Mouse (Mus musculus) v-Abl transformed pro-B cells (cell line): ENCODE measurements around the gene Dpp7.

Experiments used
- in situ Hi-C, 2 experiments: fragments of 400-800 bp; cut with MboI; formaldehyde crosslinking; loops; one replicate each; pipeline ENCODE4 v1.15.1; 2025; ENCODE audit not compliant: unreplicated experiment in 2 of 2

The Dpp7 gene

DNA sequence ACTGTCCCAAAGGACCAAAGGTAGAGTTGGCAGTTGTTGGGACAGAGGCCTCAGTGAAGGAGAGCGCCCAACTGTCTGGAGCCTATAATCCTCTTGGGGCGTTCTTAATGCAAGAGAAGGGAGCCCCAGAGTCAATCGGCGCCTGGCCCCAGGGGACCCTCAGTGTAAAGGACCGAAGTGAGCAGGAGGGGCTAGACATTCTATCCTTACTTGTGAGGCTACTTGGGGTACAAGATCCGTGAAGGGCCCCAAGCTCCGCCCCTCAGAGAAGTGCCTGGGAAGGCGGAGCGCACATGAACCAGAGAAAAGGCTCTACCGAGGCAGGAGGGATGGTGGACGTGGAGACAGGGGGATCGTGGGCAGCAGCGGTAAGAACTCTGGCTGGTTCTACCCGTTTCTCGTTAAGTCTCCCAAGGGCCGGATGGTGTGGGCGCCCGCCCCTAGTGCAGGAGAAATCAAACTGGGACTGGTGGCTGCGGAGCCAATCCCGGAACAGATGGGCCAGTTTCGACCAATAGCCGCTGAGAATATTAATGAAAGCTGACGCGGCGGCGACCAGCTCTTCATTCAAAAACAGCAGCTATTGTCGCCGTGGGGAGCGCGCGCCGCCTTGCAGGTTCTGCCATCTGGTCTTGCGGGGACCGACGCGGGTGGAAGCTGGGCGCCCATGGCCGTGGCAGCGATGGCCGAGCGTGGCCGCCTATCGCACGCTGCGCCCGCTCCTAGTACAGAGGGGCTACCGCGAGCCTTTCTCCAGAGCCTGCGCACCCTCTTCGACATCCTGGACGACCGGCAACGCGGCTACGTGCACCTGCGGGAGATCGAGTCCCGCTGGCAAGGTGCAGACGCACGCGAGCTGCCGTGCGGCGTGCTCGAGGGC lies 15.8 kb upstream of the Dpp7 start, which contains the start of gene Sapcd2:
TSS of gene Sapcd2 (plus strand) at position 558 of the 880 bp plus-strand sequence.
- in situ Hi-C loops, result no loop called here

DNA sequence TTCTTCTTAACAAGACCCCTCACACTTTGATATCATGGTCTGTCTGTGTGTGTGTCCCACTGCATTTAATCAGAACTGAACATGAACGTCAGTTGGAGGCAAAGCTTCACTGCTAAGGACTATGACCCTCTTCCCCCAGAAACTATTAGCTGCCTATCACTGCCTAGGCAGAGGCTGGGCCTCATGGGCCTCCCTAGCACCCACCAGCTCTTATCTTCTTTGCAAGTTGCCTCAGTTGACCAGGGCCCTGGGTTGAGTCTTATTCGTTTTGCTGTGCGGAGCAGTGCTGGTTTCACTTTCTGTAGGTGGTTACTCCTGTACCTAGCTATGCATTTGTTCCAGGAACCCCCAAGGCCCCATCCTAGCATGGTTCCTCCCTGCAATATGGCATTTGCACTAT lies 13.8 kb upstream of the Dpp7 start:
- in situ Hi-C loops, result loop anchor here in 1 of 2 experiments (5.0 kb wide), 1 partner anchor 38 kb away; the partner anchor contains the start of gene Man1b1

DNA sequence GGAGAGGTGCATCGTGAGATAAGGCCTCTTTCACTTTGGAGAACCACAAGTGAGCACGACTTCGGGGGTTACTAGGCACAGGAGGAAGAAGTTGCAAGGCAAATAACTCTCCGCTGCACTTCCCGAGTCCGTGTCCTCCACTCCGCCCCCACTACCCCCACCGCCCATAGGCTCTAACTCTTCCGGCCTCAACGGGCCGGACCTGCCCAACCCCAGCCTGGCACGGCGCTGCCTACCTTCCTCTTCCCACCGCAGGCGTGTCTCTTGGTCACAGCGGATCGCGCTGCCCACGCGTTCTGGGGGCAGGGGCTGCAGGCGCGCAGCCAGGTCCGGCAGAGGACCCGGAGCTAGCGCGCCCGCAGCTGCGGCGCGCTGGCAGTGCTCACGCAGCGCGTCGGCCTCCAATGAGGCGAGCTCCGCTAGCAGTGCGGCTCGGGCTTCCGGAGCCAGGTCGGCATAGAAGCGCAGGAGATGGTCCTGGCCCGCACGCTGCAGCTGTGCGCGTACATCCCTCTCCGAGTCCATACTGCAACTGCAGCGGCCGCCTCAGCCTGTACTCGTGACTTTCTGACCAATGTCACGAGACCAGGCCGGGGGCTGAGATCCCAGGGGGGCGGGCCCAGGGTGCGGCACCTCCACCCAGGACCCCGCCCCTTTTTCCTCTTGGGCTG lies 9.1 kb upstream of the Dpp7 start, which contains the start of gene Uap1l1:
TSS of gene Uap1l1 (minus strand) at position 592 of the 671 bp plus-strand sequence.
- in situ Hi-C loops, result loop anchor here in 1 of 2 experiments (5.0 kb wide), 1 partner anchor 33 kb away; the partner anchor contains the start of gene Man1b1

DNA sequence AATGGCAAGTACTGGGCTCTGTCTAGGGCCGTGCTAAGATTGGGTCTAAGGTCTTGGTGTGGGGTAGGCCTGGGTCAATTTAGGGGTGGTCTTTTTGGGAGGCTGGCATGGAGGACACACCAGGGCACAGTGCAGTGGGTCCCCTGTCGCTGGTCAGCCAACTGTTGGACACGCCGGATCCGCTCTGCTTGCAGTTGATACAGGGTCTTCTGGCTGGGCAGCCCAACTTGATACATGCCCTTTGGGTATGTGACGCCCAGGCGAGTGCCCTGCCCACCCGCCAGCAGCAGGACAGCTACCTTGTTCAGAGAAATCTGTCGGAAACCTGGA lies 8.6 kb upstream of the Dpp7 start:
- in situ Hi-C loops, result loop anchor here in 1 of 2 experiments (5.0 kb wide), 1 partner anchor 32 kb away; the partner anchor contains the start of gene Man1b1

- in situ Hi-C loops, result no loop called here
Measured at GRCm38 (mm10) chr2:25364313-25364712, 8.2 kb upstream of the Dpp7 start.

GRCm38 (mm10) chr2:25363478-25364178 lies 7.5 kb upstream of the Dpp7 start:
- in situ Hi-C loops, result no loop called here

DNA sequence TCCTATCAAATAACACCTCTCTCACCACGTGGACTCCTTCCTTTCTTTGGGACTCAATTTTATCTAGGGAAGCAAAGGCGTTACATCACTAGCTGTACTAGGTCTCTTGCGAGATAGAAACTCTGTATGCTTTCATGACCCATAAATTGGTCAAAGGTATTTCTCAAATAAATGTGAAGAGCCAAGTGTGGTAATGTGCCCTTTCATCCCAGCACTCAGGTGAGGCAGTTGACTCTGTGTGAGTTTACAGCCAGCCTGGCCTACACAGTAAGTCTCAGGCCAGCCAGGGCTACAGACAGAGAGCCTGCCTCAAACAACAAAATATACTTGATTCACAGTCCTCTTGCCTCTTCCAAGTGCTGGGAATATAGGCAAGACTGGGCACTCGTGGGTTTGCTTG lies 3.7 kb upstream of the Dpp7 start:
- in situ Hi-C loops, result no loop called here

DNA sequence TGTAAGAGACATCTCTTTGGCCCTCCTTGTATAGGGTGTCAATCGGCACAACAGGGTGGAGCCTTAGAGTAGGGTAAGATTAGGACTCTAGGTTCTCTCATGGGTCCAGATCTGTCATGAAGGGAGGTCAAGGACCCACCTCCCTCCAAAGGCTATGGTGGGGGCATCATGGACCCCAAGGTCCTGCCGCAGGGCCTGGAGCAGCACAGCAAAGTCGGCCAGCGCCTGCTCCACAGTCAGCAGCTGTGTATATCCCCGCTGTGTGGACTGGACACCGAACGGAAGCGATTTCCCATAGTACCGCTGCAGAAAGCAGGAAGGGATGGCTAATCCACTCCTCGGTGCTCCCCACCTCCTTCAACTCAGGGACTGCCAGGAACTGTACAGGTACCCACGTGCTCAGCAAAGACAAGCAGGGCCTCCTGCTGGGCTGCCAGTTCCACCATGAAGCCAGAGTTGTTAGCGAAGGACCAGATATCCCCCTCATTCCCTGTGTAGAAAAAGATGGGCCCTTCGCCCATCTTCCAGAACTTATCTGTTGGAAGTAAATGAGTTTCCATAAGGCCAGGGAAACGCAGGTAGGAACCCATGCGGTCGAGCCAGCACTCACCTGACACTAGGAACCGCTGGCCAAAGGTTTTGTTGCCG lies 616 bp downstream of the Dpp7 start:
- in situ Hi-C loops, result no loop called here

DNA sequence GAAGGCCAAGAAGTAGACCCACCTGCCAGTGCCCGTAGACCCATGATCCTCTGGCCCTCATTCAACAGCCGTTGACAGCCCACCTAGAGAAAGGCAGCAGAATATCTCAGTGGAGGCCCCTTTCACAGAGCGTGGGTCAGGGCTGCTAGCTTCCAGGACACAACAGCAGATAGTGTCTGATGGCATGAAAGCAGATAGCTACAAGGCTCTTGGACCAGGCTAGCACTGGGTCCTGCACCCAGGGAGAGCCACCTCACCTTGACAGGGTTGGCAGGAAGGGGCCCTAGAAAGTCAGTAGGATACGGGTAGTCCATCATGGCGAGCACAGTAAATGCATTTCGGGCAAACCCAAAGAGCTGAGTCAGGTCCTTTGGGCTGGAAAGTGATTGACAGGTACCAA lies 1.9 kb downstream of the Dpp7 start:
- in situ Hi-C loops, result no loop called here

DNA sequence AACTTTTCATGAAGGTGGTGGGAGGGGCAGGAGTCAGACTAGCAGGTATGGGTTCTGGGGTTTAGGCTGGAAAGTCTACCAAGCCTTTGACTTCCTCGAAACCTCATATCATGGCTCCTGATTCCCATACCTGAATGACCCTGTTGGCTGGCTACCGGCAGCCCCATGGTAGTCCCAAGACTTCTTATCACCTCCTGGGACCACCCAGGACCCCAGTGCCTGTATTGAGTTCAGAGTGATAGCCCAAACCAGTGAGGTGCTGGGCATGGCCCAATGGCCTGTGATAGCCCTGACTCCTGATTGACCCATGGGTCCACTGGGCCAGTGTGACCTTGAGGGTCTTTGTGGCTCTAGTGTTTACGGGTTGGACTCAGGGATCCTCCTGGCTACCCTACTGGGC lies 5.5 kb downstream of the Dpp7 start:
- in situ Hi-C loops, result no loop called here

GRCm38 (mm10) chr2:25349499-25349898 lies 6.7 kb downstream of the Dpp7 start:
- in situ Hi-C loops, result no loop called here

GRCm38 (mm10) chr2:25348162-25348561 lies 8.0 kb downstream of the Dpp7 start:
- in situ Hi-C loops, result no loop called here

DNA sequence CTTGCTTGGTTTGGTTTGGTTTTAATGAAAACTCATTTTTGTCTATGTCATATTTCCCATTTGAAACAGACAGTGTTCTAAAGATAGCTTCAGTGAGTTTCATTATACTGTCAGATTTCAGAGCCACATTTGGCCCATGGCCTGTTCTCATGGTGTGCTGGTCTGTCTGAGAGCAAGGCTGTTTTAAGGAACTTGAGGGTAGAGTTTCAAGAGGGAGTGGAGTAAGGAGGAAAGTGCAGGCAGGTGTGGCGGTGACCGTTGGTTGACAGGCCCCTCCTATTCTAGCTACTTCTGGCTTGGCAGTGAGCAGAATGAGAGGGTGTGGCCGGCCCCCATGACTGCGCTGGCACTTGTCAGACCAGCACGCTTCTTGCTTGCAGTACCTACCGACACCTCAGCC lies 17.9 kb downstream of the Dpp7 start:
- in situ Hi-C loops, result loop anchor here in 1 of 2 experiments (10.0 kb wide), 1 partner anchor 66 kb away; no protein-coding TSS in a partner anchor

- in situ Hi-C loops, result loop anchor here (5.0 to 10.0 kb wide), 3 partner anchors 34 to 71 kb away; partner anchors contain the start of gene Uap1l1 (in 1 of the 2)
Measured at GRCm38 (mm10) chr2:25333569-25333968, 22.6 kb downstream of the Dpp7 start.

DNA sequence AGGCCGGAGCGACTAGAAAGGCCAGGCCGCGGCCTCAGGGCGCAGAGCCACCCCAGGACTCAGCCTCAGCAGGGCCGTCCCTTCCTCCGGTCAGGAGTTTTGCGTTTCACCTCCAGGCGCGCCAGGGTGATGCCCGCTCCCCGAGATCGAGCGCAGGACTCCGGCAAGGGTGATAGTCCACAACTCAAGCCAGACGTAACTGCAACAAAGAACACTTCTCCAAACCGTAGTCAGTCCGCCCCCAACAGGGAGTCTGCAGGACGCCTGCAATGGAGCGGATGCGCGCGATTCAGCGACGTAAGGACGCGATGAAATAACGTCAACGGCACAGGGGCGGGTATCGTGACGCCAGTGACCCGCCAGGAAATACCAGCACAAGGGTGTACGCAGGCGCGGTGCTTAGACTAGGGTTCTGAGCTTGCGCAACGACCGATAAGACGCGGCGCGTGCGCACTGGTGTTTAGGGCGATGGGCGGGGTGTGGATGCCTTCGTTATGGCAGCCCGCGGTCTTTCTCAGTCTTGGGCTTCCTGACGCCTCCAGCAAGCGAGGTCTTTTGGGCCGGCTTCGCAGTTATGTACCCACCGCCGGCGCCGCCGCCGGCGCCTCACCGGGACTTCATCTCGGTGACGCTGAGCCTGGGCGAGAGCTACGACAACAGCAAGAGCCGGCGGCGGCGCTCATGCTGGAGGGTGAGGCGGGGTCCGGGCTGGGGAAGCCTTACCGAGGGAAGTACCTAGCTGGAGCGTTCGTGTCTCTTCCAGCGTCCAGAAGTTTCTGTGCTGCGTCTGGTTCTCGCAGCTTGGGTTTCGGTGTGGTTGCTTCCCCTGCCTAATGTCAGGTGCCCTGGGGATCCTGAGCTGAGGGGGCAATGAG lies 23.6 kb downstream of the Dpp7 start, which contains the start of gene Man1b1:
TSS of gene Man1b1 (plus strand) at position 53 of the 875 bp plus-strand sequence.
- in situ Hi-C loops, result loop anchor here (5.0 to 10.0 kb wide), 3 partner anchors 35 to 72 kb away; partner anchors contain the start of gene Uap1l1 (in 1 of the 2)

DNA sequence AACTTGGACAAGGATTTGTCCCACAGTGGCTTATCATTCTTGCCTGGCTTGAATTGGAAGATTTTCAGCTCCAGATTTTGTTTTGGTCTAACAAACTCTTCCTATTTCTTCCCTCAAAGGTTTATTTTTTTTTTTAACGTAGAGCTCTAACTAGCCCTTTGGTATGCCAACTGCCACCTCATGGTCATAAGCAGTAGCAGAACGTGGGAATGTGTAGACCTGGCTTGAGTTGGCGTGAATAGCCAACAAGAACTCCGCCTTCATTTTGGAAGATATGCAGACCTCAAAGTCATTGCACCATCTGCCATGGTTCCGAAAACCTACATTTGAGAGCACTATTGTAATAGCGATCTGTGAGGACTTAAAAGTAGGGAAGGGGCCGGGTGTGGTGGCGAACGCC lies 24.7 kb downstream of the Dpp7 start:
- in situ Hi-C loops, result loop anchor here (5.0 to 10.0 kb wide), 3 partner anchors 36 to 73 kb away; partner anchors contain the start of gene Uap1l1 (in 1 of the 2)

- in situ Hi-C loops, result loop anchor here in 1 of 2 experiments (10.0 kb wide), 1 partner anchor 194 kb away; no protein-coding TSS in a partner anchor
Measured at GRCm38 (mm10) chr2:25328440-25328839, 27.7 kb downstream of the Dpp7 start.

DNA sequence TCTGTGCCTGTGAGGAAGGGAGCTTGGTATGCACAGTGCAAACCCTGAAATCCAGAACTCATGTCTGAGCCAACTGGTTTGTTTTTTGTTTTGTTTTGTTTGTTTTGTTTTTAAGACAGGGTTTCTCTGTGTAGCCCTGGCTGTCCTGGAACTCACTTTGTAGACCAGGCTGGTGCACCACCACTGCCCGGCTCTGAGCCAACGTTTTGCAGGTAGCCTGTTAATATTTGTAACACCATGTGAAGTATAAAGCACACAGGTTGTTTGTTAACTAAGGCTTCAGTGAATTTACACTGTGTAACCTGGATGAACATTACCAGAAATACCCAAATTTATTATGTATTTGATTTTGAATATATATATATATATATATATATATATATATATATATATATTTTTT lies 30.1 kb downstream of the Dpp7 start:
- in situ Hi-C loops, result loop anchor here in 1 of 2 experiments (10.0 kb wide), 1 partner anchor 191 kb away; no protein-coding TSS in a partner anchor

- in situ Hi-C loops, result loop anchor here in 1 of 2 experiments (10.0 kb wide), 1 partner anchor 185 kb away; no protein-coding TSS in a partner anchor
Measured at GRCm38 (mm10) chr2:25320084-25320483, 36.1 kb downstream of the Dpp7 start.
